Mouse (Mus musculus): ENCODE measurements around the gene Gabra5. TPM values are rescaled to one million over a fixed set of nuclear protein-coding genes. Genes with fewer than 3 reads are reported as not detected.

The Gabra5 gene
- total RNA-seq, 1 experiment from 2014 or later = not detected

GRCm38 (mm10) chr7:57393551-57393950 is 116.3 kb downstream of the Gabra5 start:
- no peak for ATAC-seq (replicated peaks; ENCODE audit: insufficient number of reproducible peaks, low FRiP score, low TSS enrichment, poor library complexity, severe bottlenecking)

- ATAC-seq (replicated peaks; ENCODE audit: insufficient number of reproducible peaks, low FRiP score, low TSS enrichment, poor library complexity, severe bottlenecking) = no peak
Measured at GRCm38 (mm10) chr7:57390046-57390445, 119.8 kb downstream of the Gabra5 start.

- no peak for ATAC-seq (replicated peaks; ENCODE audit: insufficient number of reproducible peaks, low FRiP score, low TSS enrichment, poor library complexity, severe bottlenecking)
Measured at GRCm38 (mm10) chr7:57387341-57387654, 122.6 kb downstream of the Gabra5 start.

- no peak for ATAC-seq (replicated peaks; ENCODE audit: insufficient number of reproducible peaks, low FRiP score, low TSS enrichment, poor library complexity, severe bottlenecking)
Measured at GRCm38 (mm10) chr7:57386517-57387340, 123.1 kb downstream of the Gabra5 start, which contains the start of gene Gabrg3. Gene Gabrg3, minus strand, starts transcription at chr7:57387188.

GRCm38 (mm10) chr7:57384112-57384511 is 125.7 kb downstream of the Gabra5 start:
- ATAC-seq (replicated peaks; ENCODE audit: insufficient number of reproducible peaks, low FRiP score, low TSS enrichment, poor library complexity, severe bottlenecking) = no peak

GRCm38 (mm10) chr7:57366013-57366390 is 143.9 kb downstream of the Gabra5 start:
- no peak for ATAC-seq (replicated peaks; ENCODE audit: insufficient number of reproducible peaks, low FRiP score, low TSS enrichment, poor library complexity, severe bottlenecking)

GRCm38 (mm10) chr7:57365134-57366012 is 144.5 kb downstream of the Gabra5 start:
- no peak for ATAC-seq (replicated peaks; ENCODE audit: insufficient number of reproducible peaks, low FRiP score, low TSS enrichment, poor library complexity, severe bottlenecking)

GRCm38 (mm10) chr7:57363812-57364211 is 146.0 kb downstream of the Gabra5 start:
- ATAC-seq (replicated peaks; ENCODE audit: insufficient number of reproducible peaks, low FRiP score, low TSS enrichment, poor library complexity, severe bottlenecking) = no peak

- no peak for ATAC-seq (replicated peaks; ENCODE audit: insufficient number of reproducible peaks, low FRiP score, low TSS enrichment, poor library complexity, severe bottlenecking)
Measured at GRCm38 (mm10) chr7:57357871-57358540, 151.9 kb downstream of the Gabra5 start.

Other genes starting within 250 kb of the Gabra5 start
- gene Gabrg3, start 122.9 kb downstream of the Gabra5 start, total RNA-seq (2017) = not detected in 3 replicates
- not detected in 3 replicates for gene Gabrb3, start 90.4 kb downstream of the Gabra5 start, total RNA-seq (2017)

Measured in monocyte, adult 5-6 weeks (primary cell).